Mouse (Mus musculus): ENCODE measurements around the gene Aspg.
A peak's percentile ranks its signal among the peaks of the same experiment; 100 is the strongest.

The Aspg gene

GRCm38 (mm10) chr12:112117006-112117405 is 10.5 kb downstream of the Aspg start:
- no peak for DNase-seq

- DNase-seq, result peak; percentile 60
Measured at GRCm38 (mm10) chr12:112117649-112118048, 11.2 kb downstream of the Aspg start.

- no peak for DNase-seq
Measured at GRCm38 (mm10) chr12:112121188-112121587, 14.7 kb downstream of the Aspg start.

GRCm38 (mm10) chr12:112125903-112126302 is 19.4 kb downstream of the Aspg start:
- no peak for DNase-seq

GRCm38 (mm10) chr12:112126931-112127635 is 20.6 kb downstream of the Aspg start:
- DNase-seq, result no peak

GRCm38 (mm10) chr12:112128526-112128925 is 22.0 kb downstream of the Aspg start:
- DNase-seq, result no peak

GRCm38 (mm10) chr12:112129300-112129856 is 22.9 kb downstream of the Aspg start:
- no peak for DNase-seq

GRCm38 (mm10) chr12:112130161-112130860 is 23.8 kb downstream of the Aspg start:
- DNase-seq, result peak; percentile 34

- DNase-seq, result no peak
Measured at GRCm38 (mm10) chr12:112130957-112131356, 24.5 kb downstream of the Aspg start.

GRCm38 (mm10) chr12:112140231-112140630 is 33.8 kb downstream of the Aspg start:
- DNase-seq, result peak; percentile 47

GRCm38 (mm10) chr12:112140745-112141144 is 34.3 kb downstream of the Aspg start:
- DNase-seq, result no peak

- no peak for DNase-seq
Measured at GRCm38 (mm10) chr12:112141300-112141699, 34.8 kb downstream of the Aspg start.

- peak; percentile 48 for DNase-seq
Measured at GRCm38 (mm10) chr12:112143116-112143832, 36.8 kb downstream of the Aspg start.

GRCm38 (mm10) chr12:112143833-112144201 is 37.3 kb downstream of the Aspg start:
- DNase-seq, result peak; percentile 24

- no peak for DNase-seq
Measured at GRCm38 (mm10) chr12:112144377-112145115, 38.1 kb downstream of the Aspg start.

- peak; percentile 85 for DNase-seq
Measured at GRCm38 (mm10) chr12:112145211-112145874, 38.9 kb downstream of the Aspg start.

GRCm38 (mm10) chr12:112145875-112146651 is 39.6 kb downstream of the Aspg start, which contains the start of gene Kif26a:
Gene Kif26a (plus strand): TSS chr12:112146208.
- DNase-seq, result peak; percentile 54

- DNase-seq, result no peak
Measured at GRCm38 (mm10) chr12:112147365-112147764, 40.9 kb downstream of the Aspg start.

- no peak for DNase-seq
Measured at GRCm38 (mm10) chr12:112150011-112150410, 43.5 kb downstream of the Aspg start.

- DNase-seq, result no peak
Measured at GRCm38 (mm10) chr12:112151244-112151979, 44.9 kb downstream of the Aspg start.

- no peak for DNase-seq
Measured at GRCm38 (mm10) chr12:112151980-112152362, 45.5 kb downstream of the Aspg start.
